Mouse (Mus musculus) thymus, adult 2 months (tissue): Measurements from ENCODE around the gene Aknad1.

ENCODE experiments used
- CTCF ChIP-seq: fragments of 200-500 bp; IDR thresholded peaks from 2 replicates; pipeline ENCODE4 v1.5.1; 2012; ENCODE audit warnings: mild to moderate bottlenecking, control low read depth, low read length, moderate library complexity, borderline replicate concordance; ENCODE audit not compliant: control insufficient read depth, poor library complexity, insufficient read depth; ENCODE audit errors: extremely low read depth
- POLR2A ChIP-seq: fragments of 200-500 bp; IDR thresholded peaks from 2 replicates; pipeline ENCODE4 v1.6.1; 2012; ENCODE audit warnings: mild to moderate bottlenecking, low read length, control low read depth, moderate library complexity; ENCODE audit not compliant: control insufficient read depth, poor library complexity, insufficient read depth; ENCODE audit errors: extremely low read depth

DNA sequence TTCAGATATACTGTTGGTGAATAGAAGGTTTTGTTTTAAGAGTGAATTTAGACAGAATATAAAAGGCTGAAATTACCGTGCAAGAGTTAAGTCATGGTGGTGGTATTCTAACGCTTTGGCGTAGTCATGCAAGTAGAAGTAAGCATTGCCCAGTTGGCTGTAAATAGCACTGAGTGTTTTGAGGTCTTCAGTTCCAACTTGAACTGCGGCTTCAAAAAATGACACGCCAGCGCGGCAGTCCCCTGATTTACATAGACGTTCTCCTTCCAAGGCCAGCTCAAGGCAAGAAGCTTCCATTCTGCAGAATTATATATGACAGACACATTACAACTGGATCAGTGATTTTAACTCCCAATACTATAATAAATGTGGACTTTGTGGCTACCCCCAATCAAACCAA is 36.7 kb upstream of the Aknad1 start:
- no peak for TF ChIP-seq POLR2A
- no peak for TF ChIP-seq CTCF
